Mouse (Mus musculus) intestine, postnatal 0 days (tissue): Measurements from ENCODE around the gene Dbi. TPM values are rescaled to one million over a fixed set of nuclear protein-coding genes. Genes with fewer than 3 reads are reported as not detected.

Experiments
- ATAC-seq: fragments of 200-750 bp; cut with Nextera tagmentation; 2 replicates; pipeline ENCODE4 v1.8.0; 2017; ENCODE audit warnings: mild to moderate bottlenecking, moderate TSS enrichment, moderate library complexity
- H3K27ac ChIP-seq: fragments of 300-500 bp; sonication (generic); 2 replicates; pipeline ENCODE4 v1.5.1; 2014; ENCODE audit warnings: mild to moderate bottlenecking, low read depth, low read length, moderate library complexity
- H3K27me3 ChIP-seq: fragments of 300-500 bp; sonication (generic); replicated peaks from 2 replicates; pipeline ENCODE4 v1.6.1; 2014; ENCODE audit warnings: low read length, mixed read lengths; ENCODE audit not compliant: control insufficient read depth, insufficient read depth
- H3K36me3 ChIP-seq: fragments of 300-500 bp; sonication (generic); 2 replicates; pipeline ENCODE4 v1.6.1; 2014; ENCODE audit warnings: mild to moderate bottlenecking, moderate library complexity; ENCODE audit not compliant: control insufficient read depth, insufficient read depth
- H3K4me1 ChIP-seq: fragments of 300-500 bp; sonication (generic); replicated peaks from 2 replicates; pipeline ENCODE4 v1.6.1; 2014; ENCODE audit warnings: antibody characterized with exemption, low read length, mixed read lengths; ENCODE audit not compliant: control insufficient read depth, insufficient read depth
- H3K4me2 ChIP-seq: fragments of 300-500 bp; sonication (generic); replicated peaks from 2 replicates; pipeline ENCODE4 v1.6.1; 2014; ENCODE audit warnings: low read depth, mild to moderate bottlenecking, moderate library complexity
- H3K4me3 ChIP-seq: fragments of 300-500 bp; sonication (generic); 2 replicates; pipeline ENCODE4 v1.5.1; 2014; ENCODE audit warnings: low read depth, low read length
- H3K9ac ChIP-seq: fragments of 300-500 bp; sonication (generic); 2 replicates; pipeline ENCODE4 v1.6.1; 2014; ENCODE audit warnings: mild to moderate bottlenecking, low read depth, low read length
- H3K9me3 ChIP-seq: fragments of 300-500 bp; sonication (generic); 2 replicates; pipeline ENCODE4 v1.6.1; 2016; ENCODE audit warnings: mixed run types; ENCODE audit not compliant: control insufficient read depth
- CTCF ChIP-seq: sonication (generic); IDR thresholded peaks from 2 replicates; pipeline ENCODE4 v1.5.1; 2016; ENCODE audit warnings: low read depth, mild to moderate bottlenecking, control low read depth, antibody characterized with exemption, moderate library complexity
- WGBS: fragments of 180-500 bp; shearing (Covaris S2); extraction: QIAGEN DNeasy Blood & Tissue Kit; methylation state at CpG from one replicate; pipeline ENCODE4 v1.1.7; 2014; 5-methylcytosine and 5-hydroxymethylcytosine counted together
- polyA plus RNA-seq: library from polyadenylated mRNA; unstranded; fragments of >200 nt; fragmentation: Nextera tagmentation; extraction: Ambion mirVana; gene quantifications from 2 replicates; pipeline ENCODE4 v1.2.1, GENCODE M21; 2015

Dbi gene
- polyA plus RNA-seq, 1 experiment from 2014 or later = 3,164 TPM

DNA sequence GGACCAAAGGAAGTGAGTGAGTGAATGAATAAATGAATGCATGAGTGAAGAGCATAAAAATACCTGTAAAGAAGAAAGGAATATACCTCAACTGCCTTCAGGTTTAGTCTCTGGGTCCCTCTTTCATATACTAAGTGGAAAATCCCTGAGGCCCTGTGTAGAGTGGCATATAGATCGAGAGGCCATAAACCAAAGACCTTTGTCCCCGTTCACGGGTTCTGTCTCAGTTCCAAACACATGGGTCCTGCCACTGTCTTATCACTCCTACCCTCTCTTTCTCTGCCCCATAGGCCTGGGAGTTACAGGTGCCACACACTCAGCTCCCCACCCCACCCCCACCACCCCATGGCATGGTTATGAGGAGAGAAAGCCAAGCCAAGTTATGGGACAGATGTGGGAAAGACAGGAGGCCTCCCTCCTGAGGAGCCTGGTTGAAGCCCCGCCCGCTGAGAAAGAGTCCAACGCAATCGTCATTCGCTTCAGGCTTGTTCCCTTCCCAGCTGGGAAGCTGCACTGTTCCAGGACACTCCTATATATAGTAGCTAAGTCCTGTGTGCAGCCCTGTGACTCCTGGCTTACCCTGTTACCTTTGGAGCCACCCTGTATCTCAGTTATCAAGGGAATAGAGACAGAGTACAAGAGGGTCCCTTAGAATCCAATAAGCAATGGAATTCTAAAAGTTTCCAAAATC is 29.9 kb downstream of the Dbi start:
- WGBS = 29% methylated on average over 8 of the region's 8 CpGs
- H3K9ac ChIP-seq = peak overlapping the region; percentile 45
- TF ChIP-seq CTCF = no peak
- H3K27ac ChIP-seq = peak overlapping the region; percentile 90
- no peak overlapping the region for H3K4me3 ChIP-seq
- no peaks in the 10 kb centered on the region for H3K4me1 ChIP-seq
- H3K27me3 ChIP-seq = no peaks in the 10 kb centered on the region
- ATAC-seq = peak; percentile 96
- H3K4me2 ChIP-seq = 0 out of 2 replicates have a peak overlapping the region, but pooled peaks have one; percentile 21
- no peaks in the 10 kb centered on the region for H3K36me3 ChIP-seq
- H3K9me3 ChIP-seq = no peaks in the 10 kb centered on the region

DNA sequence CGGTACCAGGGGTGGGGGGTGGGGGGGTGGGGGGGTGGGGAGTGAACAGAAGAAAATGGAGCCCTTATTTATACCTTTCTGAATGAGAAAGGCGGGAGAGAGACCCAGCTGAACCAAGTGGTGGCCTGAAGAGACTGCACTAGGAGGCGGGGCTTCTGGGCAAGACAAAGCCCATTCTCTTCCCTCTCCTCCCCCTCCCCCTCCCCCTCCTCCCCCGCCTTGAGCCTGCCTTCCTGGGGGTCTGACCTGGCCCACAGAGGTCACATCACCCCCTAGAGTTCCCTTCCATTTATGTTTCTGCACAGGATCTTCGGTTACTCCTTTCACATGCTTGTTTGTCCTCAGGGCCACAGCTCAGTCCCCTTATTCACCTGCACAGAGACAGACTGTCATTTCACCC is 31.7 kb downstream of the Dbi start:
- no peak for TF ChIP-seq CTCF
- H3K36me3 ChIP-seq = no peaks in the 10 kb centered on the region

DNA sequence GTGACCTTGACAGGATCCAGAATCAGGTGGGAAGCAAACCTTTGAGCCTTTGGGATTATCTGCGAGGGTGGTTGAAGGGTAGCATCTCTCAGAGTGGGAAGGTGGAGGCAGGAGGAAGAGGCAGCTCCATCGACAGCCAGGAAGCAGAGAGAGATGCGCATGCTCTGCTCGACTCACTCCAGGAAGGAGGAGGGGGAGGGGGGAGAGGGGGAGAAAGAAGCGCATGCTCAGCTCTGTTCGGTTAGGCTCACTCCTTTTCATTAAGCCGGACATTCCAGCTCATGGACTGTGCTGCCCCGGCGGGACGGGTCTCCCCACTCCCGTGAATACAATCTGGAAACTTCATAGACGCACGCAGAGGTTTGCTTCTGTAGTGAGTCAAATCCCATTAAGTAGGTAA is 34.2 kb downstream of the Dbi start:
- Histone ChIP-seq H3K9me3 (no peaks in the 10 kb centered on the region), H3K27me3 (no peaks in the 10 kb centered on the region), H3K4me3 (no peak overlapping the region), H3K4me1 (no peaks in the 10 kb centered on the region; the same call in 1 of the 2 replicates), H3K4me2 (peak overlapping the region; percentile 6; the same call in 1 of the 2 replicates), H3K27ac (no peak overlapping the region), H3K36me3 (no peaks in the 10 kb centered on the region), H3K9ac (no peak overlapping the region)
- WGBS = 70% methylated on average over 13 of the region's 13 CpGs
- no peak for TF ChIP-seq CTCF
- ATAC-seq = no peak

More for the DNA sequence above, 31.7 kb downstream of the Dbi start:
- H3K4me2 ChIP-seq = no peak overlapping the region
- no peaks in the 10 kb centered on the region for H3K27me3 ChIP-seq
- 37% methylated on average over 4 of the region's 5 CpGs for WGBS
- no peak overlapping the region for H3K4me3 ChIP-seq
- H3K4me1 ChIP-seq = no peaks in the 10 kb centered on the region
- no peak overlapping the region for H3K9ac ChIP-seq
- ATAC-seq = no peak
- H3K9me3 ChIP-seq = no peaks in the 10 kb centered on the region
- H3K27ac ChIP-seq = peak overlapping the region; percentile 46; the same call in 1 of the 2 replicates

DNA sequence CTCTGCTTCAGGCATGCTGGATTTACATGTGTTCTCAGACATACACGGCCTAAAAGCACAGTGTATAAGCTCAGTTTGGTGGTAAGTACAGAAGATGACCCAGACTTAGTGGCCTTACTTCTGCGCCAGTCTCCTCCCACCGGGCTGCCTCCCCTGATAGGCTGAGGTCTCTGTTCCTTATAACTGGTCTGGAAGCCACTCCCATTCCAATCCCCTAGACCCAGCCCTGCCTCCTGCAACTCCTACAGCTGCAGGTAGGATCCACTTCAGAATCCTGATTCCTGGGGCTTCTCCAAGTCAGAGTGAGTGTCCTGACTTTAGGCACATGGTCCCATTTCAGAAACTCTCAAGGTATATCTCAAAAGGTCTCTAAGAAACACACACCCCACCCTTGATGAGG is 35.2 kb downstream of the Dbi start:
- H3K4me2 ChIP-seq = no peak overlapping the region; the same call in 1 of the 2 replicates
- 0 out of 2 replicates have a peak, but pooled peaks have one; percentile 21 for ATAC-seq
- H3K9ac ChIP-seq = no peak overlapping the region
- no peaks in the 10 kb centered on the region for H3K9me3 ChIP-seq
- no peaks in the 10 kb centered on the region for H3K27me3 ChIP-seq
- no peaks in the 10 kb centered on the region; the same call in 1 of the 2 replicates for H3K4me1 ChIP-seq
- H3K36me3 ChIP-seq = no peaks in the 10 kb centered on the region
- H3K4me3 ChIP-seq = no peak overlapping the region
- TF ChIP-seq CTCF = peak; percentile 11; the same call in 1 of the 2 replicates
- peak overlapping the region; percentile 36 for H3K27ac ChIP-seq
- WGBS = 47% methylated on average over 3 of the region's 3 CpGs

DNA sequence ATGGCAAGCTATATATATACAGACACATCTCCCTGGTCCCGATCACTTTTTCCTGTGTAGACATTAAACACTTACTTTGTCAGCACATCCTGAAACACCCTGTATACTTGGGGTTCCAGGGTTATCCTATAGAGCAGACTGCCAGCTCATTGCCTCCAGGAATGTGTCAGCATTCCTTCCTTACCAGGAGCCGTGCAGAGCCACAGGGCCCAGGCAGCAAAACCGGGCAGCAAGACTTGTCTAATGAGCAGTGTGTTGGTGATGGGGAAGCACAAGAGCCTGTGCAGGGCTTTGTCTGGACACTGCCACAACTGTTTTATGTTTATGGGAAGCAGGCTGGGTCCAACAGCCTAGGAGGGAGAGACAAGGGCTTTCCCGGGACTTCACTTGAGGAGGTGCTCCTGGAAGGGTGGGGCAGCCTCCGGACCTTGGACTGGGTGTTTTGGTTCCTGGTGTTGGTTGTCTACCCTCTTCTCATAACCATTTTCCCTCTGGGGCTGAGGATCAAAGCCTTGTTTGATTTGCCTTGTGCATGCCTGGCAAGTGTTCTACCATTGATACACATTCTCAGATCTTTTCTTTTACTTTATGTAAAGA is 36.9 kb downstream of the Dbi start:
- peak overlapping the region; percentile 84 for H3K27ac ChIP-seq

DNA sequence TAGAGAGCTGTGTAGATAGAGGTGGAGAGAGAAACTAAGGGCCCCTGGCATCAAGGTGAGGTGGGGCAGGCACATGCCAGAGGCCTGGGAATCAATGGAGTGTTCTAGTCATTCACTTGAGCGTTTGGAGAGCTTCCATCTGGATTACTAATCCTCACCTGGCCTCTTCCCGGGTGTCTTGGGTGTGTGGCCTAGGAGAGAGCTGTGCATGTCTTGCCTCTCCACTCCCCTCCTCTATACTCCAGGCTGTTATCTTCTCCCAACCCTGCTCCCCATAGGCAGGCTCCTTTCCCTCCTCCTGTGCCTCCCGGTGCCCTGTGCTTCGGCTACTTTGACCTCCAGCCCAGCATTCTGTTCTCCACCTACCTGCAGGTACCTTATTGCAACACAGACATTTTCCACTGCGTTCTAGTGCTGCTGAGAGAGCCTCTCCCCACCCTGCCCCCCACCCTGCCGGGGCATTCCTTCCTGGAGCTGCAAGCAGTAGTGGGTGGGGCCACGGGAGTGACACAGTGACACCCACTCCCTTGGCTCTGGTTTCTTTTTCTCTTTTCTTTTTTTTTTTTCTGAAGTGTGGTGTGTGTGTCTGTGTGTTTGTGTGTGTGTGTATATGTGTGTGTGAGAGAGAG is 37.8 kb downstream of the Dbi start:
- Histone ChIP-seq H3K4me1 (no peaks in the 10 kb centered on the region; the same call in 1 of the 2 replicates), H3K4me3 (no peak overlapping the region), H3K27ac (peak overlapping the region; percentile 84), H3K9ac (0 out of 2 replicates have a peak overlapping the region, but pooled peaks have one; percentile 3), H3K27me3 (no peaks in the 10 kb centered on the region), H3K9me3 (no peaks in the 10 kb centered on the region), H3K36me3 (no peaks in the 10 kb centered on the region), H3K4me2 (peak overlapping the region; percentile 45)
- peak; percentile 89 for ATAC-seq
- peak; percentile 18; the same call in 1 of the 2 replicates for TF ChIP-seq CTCF
- whole genome bisulfite sequencing = 9% methylated on average over 7 of the region's 7 CpGs

More for the DNA sequence above, 36.9 kb downstream of the Dbi start:
- WGBS = 17% methylated on average over 5 of the region's 5 CpGs
- no peak for TF ChIP-seq CTCF
- no peaks in the 10 kb centered on the region for H3K27me3 ChIP-seq
- H3K4me2 ChIP-seq = peak overlapping the region; percentile 45; the same call in 1 of the 2 replicates
- H3K9ac ChIP-seq = no peak overlapping the region
- H3K9me3 ChIP-seq = no peaks in the 10 kb centered on the region
- H3K4me3 ChIP-seq = no peak overlapping the region
- H3K36me3 ChIP-seq = no peaks in the 10 kb centered on the region
- no peaks in the 10 kb centered on the region; the same call in 1 of the 2 replicates for H3K4me1 ChIP-seq
- ATAC-seq = peak; percentile 74
